Mouse (Mus musculus) forebrain, embryonic 13.5 days (tissue): Measurements from ENCODE around the gene Tmem131l. TPM values are rescaled to one million over a fixed set of nuclear protein-coding genes. Genes with fewer than 3 reads are reported as not detected.

Source experiments
- ATAC-seq: fragments of 200-750 bp; cut with Nextera tagmentation; 2 replicates; pipeline ENCODE4 v1.8.0; 2017
- H3K27ac ChIP-seq: fragments of 300-500 bp; sonication (generic); 2 replicates; pipeline ENCODE4 v1.5.1; 2015; ENCODE audit warnings: inconsistent platforms, mild to moderate bottlenecking, moderate library complexity
- H3K27me3 ChIP-seq: fragments of 300-500 bp; sonication (generic); 2 replicates; pipeline ENCODE4 v1.6.1; 2015; ENCODE audit warnings: mild to moderate bottlenecking, inconsistent platforms
- H3K36me3 ChIP-seq: fragments of 300-500 bp; sonication (generic); 2 replicates; pipeline ENCODE4 v1.6.1; 2015; ENCODE audit warnings: mild to moderate bottlenecking, inconsistent platforms; ENCODE audit not compliant: poor library complexity, severe bottlenecking
- H3K4me1 ChIP-seq: fragments of 300-500 bp; sonication (generic); 2 replicates; pipeline ENCODE4 v1.6.1; 2015; ENCODE audit warnings: inconsistent platforms
- H3K4me2 ChIP-seq: fragments of 300-500 bp; sonication (generic); 2 replicates; pipeline ENCODE4 v1.6.1; 2015; ENCODE audit warnings: inconsistent platforms, mild to moderate bottlenecking, moderate library complexity
- H3K4me3 ChIP-seq: fragments of 300-500 bp; sonication (generic); 2 replicates; pipeline ENCODE4 v1.5.1; 2015; ENCODE audit warnings: mild to moderate bottlenecking, inconsistent platforms
- H3K9ac ChIP-seq: fragments of 300-500 bp; sonication (generic); 2 replicates; pipeline ENCODE4 v1.6.1; 2015; ENCODE audit warnings: mild to moderate bottlenecking, inconsistent platforms
- H3K9me3 ChIP-seq: fragments of 300-500 bp; sonication (generic); replicated peaks from 2 replicates; pipeline ENCODE4 v1.6.1; 2016; ENCODE audit warnings: inconsistent platforms
- WGBS: fragments of 180-500 bp; shearing (Covaris S2); methylation state at CpG from one replicate; pipeline ENCODE4 v1.1.7; 2015; 5-methylcytosine and 5-hydroxymethylcytosine counted together
- polyA plus RNA-seq: library from polyadenylated mRNA; unstranded; fragments of >200 nt; fragmentation: Nextera tagmentation; extraction: Ambion mirVana; gene quantifications from 2 replicates; pipeline ENCODE4 v1.2.1, GENCODE M21; 2015

The Tmem131l gene
- polyA plus RNA-seq, 1 experiment from 2014 or later, result 139 TPM

GRCm38 (mm10) chr3:83934514-83934913 is 105.5 kb downstream of the Tmem131l start:
- Histone ChIP-seq H3K27ac (no peak overlapping the region; the same call in 1 of the 2 replicates), H3K36me3 (peaks cover 93% of the 10 kb centered on the region), H3K4me1 (no peaks in the 10 kb centered on the region), H3K4me2 (no peak overlapping the region), H3K9me3 (no peaks in the 10 kb centered on the region), H3K9ac (no peak overlapping the region), H3K27me3 (no peaks in the 10 kb centered on the region), H3K4me3 (no peak overlapping the region)
- no peak for ATAC-seq
- WGBS, result 88% methylated on average over 10 of the region's 10 CpGs

GRCm38 (mm10) chr3:83915768-83916496 is 124.0 kb downstream of the Tmem131l start:
- Histone ChIP-seq H3K4me1 (no peaks in the 10 kb centered on the region), H3K36me3 (peaks cover 93% of the 10 kb centered on the region), H3K4me3 (no peak overlapping the region), H3K9me3 (no peaks in the 10 kb centered on the region), H3K27ac (peak overlapping the region; percentile 14; the same call in 1 of the 2 replicates), H3K4me2 (no peak overlapping the region), H3K27me3 (no peaks in the 10 kb centered on the region), H3K9ac (no peak overlapping the region)
- WGBS, result 78% methylated on average over 11 of the region's 11 CpGs
- peak; percentile 30; the same call in 1 of the 2 replicates for ATAC-seq

GRCm38 (mm10) chr3:83915102-83915501 is 124.9 kb downstream of the Tmem131l start:
- Histone ChIP-seq H3K9ac (no peak overlapping the region), H3K4me3 (no peak overlapping the region), H3K4me2 (no peak overlapping the region), H3K4me1 (no peaks in the 10 kb centered on the region), H3K36me3 (peaks cover 93% of the 10 kb centered on the region), H3K27ac (no peak overlapping the region), H3K9me3 (no peaks in the 10 kb centered on the region), H3K27me3 (no peaks in the 10 kb centered on the region)
- WGBS, result 85% methylated on average over 3 of the region's 3 CpGs
- ATAC-seq, result no peak

- Histone ChIP-seq H3K4me1 (no peaks in the 10 kb centered on the region), H3K9ac (no peak overlapping the region), H3K9me3 (no peaks in the 10 kb centered on the region), H3K36me3 (peaks cover 96% of the 10 kb centered on the region), H3K4me3 (no peak overlapping the region), H3K27me3 (no peaks in the 10 kb centered on the region), H3K27ac (no peak overlapping the region), H3K4me2 (no peak overlapping the region)
- 91% methylated on average over 5 of the region's 5 CpGs for WGBS
- ATAC-seq, result no peak
Measured at GRCm38 (mm10) chr3:83910707-83911106, 129.3 kb downstream of the Tmem131l start.

GRCm38 (mm10) chr3:83906185-83906584 is 133.8 kb downstream of the Tmem131l start:
- Histone ChIP-seq H3K4me1 (peaks cover 8% of the 10 kb centered on the region; the same call in 1 of the 2 replicates), H3K9ac (no peak overlapping the region), H3K9me3 (no peaks in the 10 kb centered on the region), H3K27ac (no peak overlapping the region), H3K4me3 (no peak overlapping the region), H3K27me3 (no peaks in the 10 kb centered on the region), H3K4me2 (no peak overlapping the region), H3K36me3 (peaks cover 98% of the 10 kb centered on the region)
- 97% methylated on average over 9 of the region's 9 CpGs for WGBS
- no peak for ATAC-seq

- no peak overlapping the region for H3K9ac ChIP-seq
- no peak overlapping the region for H3K4me3 ChIP-seq
- H3K4me2 ChIP-seq, result no peak overlapping the region
- H3K9me3 ChIP-seq, result no peaks in the 10 kb centered on the region
- peaks cover 98% of the 10 kb centered on the region for H3K36me3 ChIP-seq
- 88% methylated on average over 6 of the region's 6 CpGs for WGBS
- ATAC-seq, result no peak
- peaks cover 8% of the 10 kb centered on the region; the same call in 1 of the 2 replicates for H3K4me1 ChIP-seq
- H3K27ac ChIP-seq, result no peak overlapping the region
- no peaks in the 10 kb centered on the region for H3K27me3 ChIP-seq
Measured at GRCm38 (mm10) chr3:83905161-83905560, 134.8 kb downstream of the Tmem131l start.

GRCm38 (mm10) chr3:83904176-83904958 is 135.6 kb downstream of the Tmem131l start:
- Histone ChIP-seq H3K27ac (no peak overlapping the region), H3K4me1 (peaks cover 8% of the 10 kb centered on the region; the same call in 1 of the 2 replicates), H3K36me3 (peaks cover 98% of the 10 kb centered on the region), H3K4me3 (no peak overlapping the region), H3K9me3 (no peaks in the 10 kb centered on the region), H3K4me2 (no peak overlapping the region), H3K27me3 (no peaks in the 10 kb centered on the region), H3K9ac (no peak overlapping the region; the same call in 1 of the 2 replicates)
- WGBS, result 78% methylated on average over 14 of the region's 14 CpGs
- peak; percentile 31; the same call in 1 of the 2 replicates for ATAC-seq

- 90% methylated on average over 5 of the region's 5 CpGs for WGBS
- H3K36me3 ChIP-seq, result peaks cover 98% of the 10 kb centered on the region
- no peak overlapping the region for H3K9ac ChIP-seq
Measured at GRCm38 (mm10) chr3:83902943-83903342, 137.0 kb downstream of the Tmem131l start.

GRCm38 (mm10) chr3:83902459-83902858 is 137.5 kb downstream of the Tmem131l start:
- H3K4me2 ChIP-seq, result no peak overlapping the region
- H3K4me3 ChIP-seq, result no peak overlapping the region
- peaks cover 8% of the 10 kb centered on the region; the same call in 1 of the 2 replicates for H3K4me1 ChIP-seq
- no peak for ATAC-seq
- 94% methylated on average over 8 of the region's 8 CpGs for WGBS
- no peaks in the 10 kb centered on the region for H3K27me3 ChIP-seq
- peaks cover 99% of the 10 kb centered on the region for H3K36me3 ChIP-seq
- no peaks in the 10 kb centered on the region for H3K9me3 ChIP-seq
- no peak overlapping the region for H3K9ac ChIP-seq
- H3K27ac ChIP-seq, result no peak overlapping the region

More at GRCm38 (mm10) chr3:83902943-83903342, 137.0 kb downstream of the Tmem131l start:
- H3K27ac ChIP-seq, result no peak overlapping the region
- ATAC-seq, result no peak
- no peaks in the 10 kb centered on the region for H3K9me3 ChIP-seq
- no peak overlapping the region for H3K4me2 ChIP-seq
- no peak overlapping the region for H3K4me3 ChIP-seq
- H3K27me3 ChIP-seq, result no peaks in the 10 kb centered on the region
- peaks cover 8% of the 10 kb centered on the region; the same call in 1 of the 2 replicates for H3K4me1 ChIP-seq

GRCm38 (mm10) chr3:83900756-83901373 is 139.1 kb downstream of the Tmem131l start:
- no peaks in the 10 kb centered on the region for H3K9me3 ChIP-seq
- no peak overlapping the region for H3K4me2 ChIP-seq
- peaks cover 98% of the 10 kb centered on the region for H3K36me3 ChIP-seq
- H3K4me1 ChIP-seq, result peaks cover 8% of the 10 kb centered on the region; the same call in 1 of the 2 replicates
- no peak for ATAC-seq
- H3K4me3 ChIP-seq, result no peak overlapping the region
- no peak overlapping the region for H3K27ac ChIP-seq
- no peak overlapping the region for H3K9ac ChIP-seq
- WGBS, result 92% methylated on average over 12 of the region's 12 CpGs
- no peaks in the 10 kb centered on the region for H3K27me3 ChIP-seq

GRCm38 (mm10) chr3:83899556-83899955 is 140.4 kb downstream of the Tmem131l start:
- ATAC-seq, result peak; percentile 28; the same call in 1 of the 2 replicates
- peaks cover 5% of the 10 kb centered on the region; the same call in 1 of the 2 replicates for H3K4me1 ChIP-seq
- 53% methylated on average over 8 of the region's 8 CpGs for WGBS
- H3K4me2 ChIP-seq, result no peak overlapping the region
- no peaks in the 10 kb centered on the region for H3K27me3 ChIP-seq
- no peak overlapping the region for H3K27ac ChIP-seq
- peaks cover 98% of the 10 kb centered on the region for H3K36me3 ChIP-seq
- H3K9ac ChIP-seq, result no peak overlapping the region
- no peaks in the 10 kb centered on the region for H3K9me3 ChIP-seq
- H3K4me3 ChIP-seq, result no peak overlapping the region

GRCm38 (mm10) chr3:83898246-83898645 is 141.7 kb downstream of the Tmem131l start:
- H3K4me1 ChIP-seq, result no peaks in the 10 kb centered on the region
- H3K4me2 ChIP-seq, result no peak overlapping the region
- peaks cover 86% of the 10 kb centered on the region for H3K36me3 ChIP-seq
- no peaks in the 10 kb centered on the region for H3K9me3 ChIP-seq
- no peak for ATAC-seq
- no peak overlapping the region for H3K27ac ChIP-seq
- H3K27me3 ChIP-seq, result no peaks in the 10 kb centered on the region
- H3K4me3 ChIP-seq, result no peak overlapping the region
- no peak overlapping the region for H3K9ac ChIP-seq
- 96% methylated on average over 9 of the region's 9 CpGs for WGBS
